Mouse (Mus musculus) embryonic facial prominence, embryonic 15.5 days (tissue): ENCODE data around the gene Ak7. TPM values are rescaled to one million over a fixed set of nuclear protein-coding genes. Genes with fewer than 3 reads are reported as not detected.

Experiments used
- ATAC-seq: fragments of 200-750 bp; cut with Nextera tagmentation; 2 replicates; pipeline ENCODE4 v1.8.0; 2017; ENCODE audit warnings: low read depth, moderate TSS enrichment; ENCODE audit not compliant: insufficient number of reproducible peaks, low FRiP score, low TSS enrichment
- H3K27ac ChIP-seq: fragments of 300-500 bp; sonication (generic); replicated peaks from 2 replicates; pipeline ENCODE4 v1.5.1; 2015; ENCODE audit warnings: mild to moderate bottlenecking, inconsistent platforms
- H3K27me3 ChIP-seq: fragments of 300-500 bp; sonication (generic); 2 replicates; pipeline ENCODE4 v1.6.1; 2015; ENCODE audit warnings: inconsistent platforms
- H3K36me3 ChIP-seq: fragments of 300-500 bp; sonication (generic); 2 replicates; pipeline ENCODE4 v1.6.1; 2015; ENCODE audit warnings: mild to moderate bottlenecking, inconsistent platforms
- H3K4me1 ChIP-seq: fragments of 300-500 bp; sonication (generic); 2 replicates; pipeline ENCODE4 v1.6.1; 2015; ENCODE audit warnings: inconsistent platforms
- H3K4me2 ChIP-seq: fragments of 300-500 bp; sonication (generic); replicated peaks from 2 replicates; pipeline ENCODE4 v1.6.1; 2015; ENCODE audit warnings: mild to moderate bottlenecking, inconsistent platforms
- H3K4me3 ChIP-seq: fragments of 300-500 bp; sonication (generic); replicated peaks from 2 replicates; pipeline ENCODE4 v1.5.1; 2015; ENCODE audit warnings: mild to moderate bottlenecking, inconsistent platforms
- H3K9ac ChIP-seq: fragments of 300-500 bp; sonication (generic); 2 replicates; pipeline ENCODE4 v1.6.1; 2015; ENCODE audit warnings: inconsistent platforms
- H3K9me3 ChIP-seq: fragments of 300-500 bp; sonication (generic); replicated peaks from 2 replicates; pipeline ENCODE4 v1.6.1; 2016; ENCODE audit warnings: inconsistent platforms
- WGBS: fragments of 180-500 bp; shearing (Covaris S2); methylation state at CpG from one replicate; pipeline ENCODE4 v1.1.7; 2015; 5-methylcytosine and 5-hydroxymethylcytosine counted together
- polyA plus RNA-seq: library from polyadenylated mRNA; unstranded; fragments of >200 nt; fragmentation: Nextera tagmentation; extraction: Ambion mirVana; gene quantifications from 2 replicates; pipeline ENCODE4 v1.2.1, GENCODE M21; 2015

Ak7 gene
- polyA plus RNA-seq, 1 experiment from 2014 or later, result 4.7 TPM

DNA sequence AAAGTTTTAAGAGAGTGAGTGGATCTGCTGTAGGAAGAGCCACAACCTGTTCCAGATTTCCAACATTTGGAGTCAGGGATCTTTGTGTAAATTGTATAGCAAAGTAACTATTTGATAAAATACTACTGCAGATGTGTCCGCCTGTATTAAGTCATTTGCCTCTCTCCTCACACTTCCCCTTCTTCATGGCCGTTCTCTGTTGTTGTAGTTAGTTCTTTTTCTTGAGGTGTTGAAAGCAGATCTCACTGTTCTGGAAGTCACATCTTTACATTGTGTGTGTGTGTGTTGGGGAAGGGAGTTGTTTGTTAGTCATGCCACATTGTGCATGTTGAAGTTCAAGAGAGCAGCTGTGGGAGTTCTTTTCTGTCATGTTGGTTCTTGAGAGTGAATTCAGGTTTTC is 89.1 kb downstream of the Ak7 start:
- no peak for ATAC-seq
- H3K4me1 ChIP-seq, result no peaks in the 10 kb centered on the region; the same call in 1 of the 2 replicates
- H3K4me2 ChIP-seq, result no peak overlapping the region
- no peak overlapping the region for H3K4me3 ChIP-seq
- peaks cover 10% of the 10 kb centered on the region; the same call in 1 of the 2 replicates for H3K36me3 ChIP-seq
- no peaks in the 10 kb centered on the region for H3K9me3 ChIP-seq
- no peaks in the 10 kb centered on the region for H3K27me3 ChIP-seq
- H3K27ac ChIP-seq, result no peak overlapping the region
- H3K9ac ChIP-seq, result no peak overlapping the region
- 95% methylated on average over 2 of the region's 2 CpGs for WGBS

DNA sequence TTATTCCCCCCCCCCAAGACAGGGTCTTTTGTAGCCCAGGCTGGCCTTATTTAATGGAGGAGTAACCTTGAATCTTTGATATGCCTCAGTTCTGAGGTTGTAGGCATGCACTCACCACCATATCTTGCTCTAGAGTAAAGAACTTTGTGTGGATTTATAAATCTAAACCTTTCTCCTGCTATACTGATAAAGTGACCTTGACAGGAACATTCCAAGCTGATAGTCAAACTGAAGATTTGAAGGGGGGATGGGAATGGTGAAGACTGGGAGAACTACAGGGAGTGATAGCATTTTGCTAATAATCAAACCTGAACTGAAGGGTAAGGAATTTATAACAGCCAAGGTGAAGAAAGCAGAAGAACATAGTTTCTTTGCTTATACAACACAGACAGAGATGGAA is 92.2 kb downstream of the Ak7 start:
- Histone ChIP-seq H3K36me3 (peaks cover 28% of the 10 kb centered on the region; the same call in 1 of the 2 replicates), H3K4me3 (no peak overlapping the region), H3K27ac (no peak overlapping the region), H3K27me3 (no peaks in the 10 kb centered on the region), H3K9ac (no peak overlapping the region), H3K9me3 (no peaks in the 10 kb centered on the region), H3K4me2 (no peak overlapping the region), H3K4me1 (no peaks in the 10 kb centered on the region; the same call in 1 of the 2 replicates)
- no peak for ATAC-seq

DNA sequence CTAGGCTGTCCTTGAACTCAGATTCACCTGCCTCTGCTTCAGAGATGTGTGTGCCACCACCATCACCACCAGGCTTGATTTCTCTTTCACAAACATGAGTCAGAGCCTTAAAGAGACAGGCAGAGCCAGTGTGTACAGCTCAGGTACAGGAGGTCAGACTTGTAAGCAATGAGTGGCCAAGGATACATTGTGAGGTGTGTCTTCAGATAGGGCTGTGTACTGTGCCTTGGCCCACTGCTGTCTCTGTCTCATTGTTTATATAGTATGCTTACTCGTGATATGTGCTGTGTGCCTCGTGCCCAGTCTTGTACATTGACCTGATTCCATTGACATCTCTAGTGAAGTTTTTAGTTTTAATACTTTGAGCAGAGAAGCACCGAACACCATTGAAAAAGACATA is 100.0 kb downstream of the Ak7 start:
- Histone ChIP-seq H3K4me2 (no peak overlapping the region), H3K27me3 (no peaks in the 10 kb centered on the region), H3K4me3 (no peak overlapping the region), H3K27ac (no peak overlapping the region), H3K4me1 (no peaks in the 10 kb centered on the region), H3K9ac (no peak overlapping the region), H3K36me3 (peaks cover 54% of the 10 kb centered on the region), H3K9me3 (no peaks in the 10 kb centered on the region)
- WGBS, result 91% methylated on average over 3 of the region's 3 CpGs
- no peak for ATAC-seq

DNA sequence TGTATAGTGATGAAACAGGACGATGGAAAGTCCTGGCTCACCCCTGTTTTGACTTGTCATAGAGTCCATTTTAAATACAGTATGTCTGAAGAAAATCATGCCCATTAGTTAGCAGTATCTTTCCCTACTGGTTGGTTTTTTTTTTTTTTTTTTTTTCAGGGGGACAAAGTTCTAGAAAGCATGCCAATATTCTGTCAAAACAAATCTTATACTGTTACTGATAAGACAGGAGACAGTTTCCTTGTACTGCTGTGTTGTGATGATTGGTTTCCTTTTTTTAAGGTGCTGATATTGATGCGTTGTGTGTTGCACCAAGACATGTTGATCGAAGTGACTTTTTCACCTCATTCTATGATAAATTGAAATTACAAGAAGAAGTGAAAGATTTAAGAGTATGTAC is 100.4 kb downstream of the Ak7 start:
- no peak overlapping the region for H3K27ac ChIP-seq
- H3K9me3 ChIP-seq, result no peaks in the 10 kb centered on the region
- H3K36me3 ChIP-seq, result peaks cover 55% of the 10 kb centered on the region
- H3K27me3 ChIP-seq, result no peaks in the 10 kb centered on the region
- no peak overlapping the region for H3K4me3 ChIP-seq
- H3K4me2 ChIP-seq, result no peak overlapping the region
- WGBS, result 98% methylated on average over 3 of the region's 3 CpGs
- H3K4me1 ChIP-seq, result no peaks in the 10 kb centered on the region
- no peak for ATAC-seq
- no peak overlapping the region for H3K9ac ChIP-seq

DNA sequence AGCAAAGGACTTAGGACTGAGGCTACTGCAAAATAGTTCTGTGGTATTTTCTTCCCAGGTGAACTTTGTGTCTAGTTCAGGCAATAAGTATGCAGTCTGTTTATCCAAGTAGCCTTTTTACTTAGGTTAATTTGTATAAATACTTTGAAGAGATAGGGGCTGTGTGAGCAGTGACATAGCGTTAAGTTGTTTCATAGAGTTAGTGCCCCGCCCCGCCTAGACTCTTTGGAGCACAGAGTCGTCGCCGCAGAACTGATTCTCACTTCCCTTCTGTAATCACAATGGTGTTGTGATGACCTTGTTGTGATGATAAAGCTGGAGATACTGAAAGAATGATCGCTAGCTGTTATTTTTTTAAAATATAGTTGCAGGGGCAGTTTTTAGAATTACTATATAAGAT is 101.6 kb downstream of the Ak7 start:
- 93% methylated on average over 7 of the region's 7 CpGs for WGBS
- ATAC-seq, result no peak
- no peaks in the 10 kb centered on the region for H3K4me1 ChIP-seq
- H3K27ac ChIP-seq, result no peak overlapping the region
- H3K9me3 ChIP-seq, result no peaks in the 10 kb centered on the region
- peaks cover 65% of the 10 kb centered on the region for H3K36me3 ChIP-seq
- H3K27me3 ChIP-seq, result no peaks in the 10 kb centered on the region
- no peak overlapping the region for H3K4me2 ChIP-seq
- H3K9ac ChIP-seq, result no peak overlapping the region
- no peak overlapping the region for H3K4me3 ChIP-seq

DNA sequence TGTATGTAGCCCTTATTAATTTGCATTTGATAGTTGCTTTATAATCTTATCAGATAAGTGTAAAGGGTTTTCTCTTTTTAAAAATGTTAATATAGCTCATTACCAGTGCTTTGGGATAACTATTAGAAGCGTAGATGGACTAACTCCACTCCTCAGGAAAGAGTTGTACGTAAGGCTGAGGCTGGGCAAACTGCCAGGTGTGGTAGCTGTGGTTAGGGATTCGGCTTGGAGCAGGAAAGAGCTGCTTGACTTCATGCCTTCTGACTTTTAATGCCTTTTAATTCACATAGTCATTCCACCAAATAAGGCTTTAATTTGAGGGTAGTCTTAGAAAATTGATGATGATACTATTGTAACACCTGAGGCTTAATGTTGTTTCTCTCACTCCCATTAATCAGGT is 103.2 kb downstream of the Ak7 start:
- Histone ChIP-seq H3K9ac (no peak overlapping the region), H3K27me3 (no peaks in the 10 kb centered on the region), H3K27ac (no peak overlapping the region), H3K4me1 (no peaks in the 10 kb centered on the region), H3K36me3 (peaks cover 66% of the 10 kb centered on the region), H3K4me3 (no peak overlapping the region), H3K9me3 (no peaks in the 10 kb centered on the region), H3K4me2 (no peak overlapping the region)
- 38% methylated on average over 3 of the region's 3 CpGs for WGBS
- no peak for ATAC-seq

DNA sequence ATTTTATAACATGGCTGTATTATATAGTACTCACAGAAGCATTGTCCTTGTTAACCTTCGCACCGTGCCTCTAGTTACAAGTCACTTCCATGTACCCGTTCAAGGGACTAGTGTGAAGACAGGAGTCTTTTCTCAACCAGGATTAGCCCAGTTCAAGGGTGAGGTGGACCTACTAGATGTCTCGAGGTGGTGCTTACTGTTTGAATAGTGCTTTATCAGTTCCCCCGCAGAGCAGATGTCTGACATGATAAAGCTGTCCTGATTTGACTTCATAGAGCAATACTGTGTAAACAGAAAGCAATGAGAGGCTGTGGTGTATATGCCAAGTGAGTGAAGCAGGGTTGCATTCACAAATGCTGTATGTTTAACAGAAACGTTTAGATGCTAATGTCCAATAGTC is 104.8 kb downstream of the Ak7 start:
- ATAC-seq, result no peak
- Histone ChIP-seq H3K9ac (no peak overlapping the region), H3K27ac (no peak overlapping the region), H3K4me1 (no peaks in the 10 kb centered on the region), H3K27me3 (no peaks in the 10 kb centered on the region), H3K9me3 (no peaks in the 10 kb centered on the region), H3K4me3 (no peak overlapping the region), H3K4me2 (no peak overlapping the region), H3K36me3 (peaks cover 63% of the 10 kb centered on the region)
- WGBS, result 92% methylated on average over 6 of the region's 6 CpGs

DNA sequence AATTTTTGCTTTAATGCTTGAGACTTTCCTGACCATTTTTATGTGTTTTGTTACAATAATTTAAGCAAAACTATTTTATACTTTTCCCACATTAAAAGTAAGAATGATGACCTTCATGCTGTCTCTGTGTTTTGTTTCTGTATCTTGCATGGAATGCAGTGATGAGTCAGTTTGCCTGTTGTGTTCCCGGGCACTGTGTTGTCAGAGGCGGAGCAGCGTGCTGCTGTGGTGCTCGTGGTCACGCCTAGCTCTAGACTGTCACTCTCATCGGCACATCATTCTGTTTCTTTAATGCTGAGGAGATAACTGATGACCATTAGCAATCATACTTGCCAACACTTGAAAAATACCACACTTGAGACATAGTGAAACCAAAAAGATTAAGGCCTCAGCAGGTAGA is 108.2 kb downstream of the Ak7 start:
- Histone ChIP-seq H3K27ac (no peak overlapping the region), H3K9me3 (no peaks in the 10 kb centered on the region), H3K4me3 (no peak overlapping the region), H3K4me2 (no peak overlapping the region), H3K27me3 (no peaks in the 10 kb centered on the region), H3K9ac (no peak overlapping the region), H3K36me3 (peaks cover 51% of the 10 kb centered on the region), H3K4me1 (no peaks in the 10 kb centered on the region)
- 74% methylated on average over 6 of the region's 6 CpGs for WGBS
- ATAC-seq, result no peak

DNA sequence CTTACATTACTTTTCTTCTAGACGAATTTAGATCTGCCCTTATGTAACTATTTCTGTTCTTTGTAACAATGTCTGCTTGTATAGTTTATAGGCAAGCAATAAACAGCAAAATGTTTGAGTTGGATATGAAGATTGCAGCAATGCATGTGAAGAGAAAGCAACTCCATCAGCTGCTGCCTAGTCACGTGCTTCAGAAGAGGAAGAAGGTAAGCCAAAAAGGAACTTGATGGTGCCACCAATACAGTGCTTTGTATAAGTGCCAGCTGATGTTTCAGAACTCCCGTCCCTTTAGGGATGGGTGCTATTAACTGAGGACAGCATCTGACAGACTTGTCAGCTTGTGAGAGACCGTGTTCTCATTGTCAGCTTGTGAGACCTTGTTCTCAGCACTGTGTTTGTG is 117.7 kb downstream of the Ak7 start:
- 82% methylated on average over 4 of the region's 4 CpGs for WGBS
- no peak overlapping the region for H3K4me2 ChIP-seq
- no peak for ATAC-seq
- no peak overlapping the region for H3K4me3 ChIP-seq
- no peaks in the 10 kb centered on the region for H3K27me3 ChIP-seq
- H3K27ac ChIP-seq, result no peak overlapping the region
- H3K9ac ChIP-seq, result no peak overlapping the region
- H3K9me3 ChIP-seq, result no peaks in the 10 kb centered on the region
- H3K4me1 ChIP-seq, result no peaks in the 10 kb centered on the region
- H3K36me3 ChIP-seq, result peaks cover 81% of the 10 kb centered on the region

DNA sequence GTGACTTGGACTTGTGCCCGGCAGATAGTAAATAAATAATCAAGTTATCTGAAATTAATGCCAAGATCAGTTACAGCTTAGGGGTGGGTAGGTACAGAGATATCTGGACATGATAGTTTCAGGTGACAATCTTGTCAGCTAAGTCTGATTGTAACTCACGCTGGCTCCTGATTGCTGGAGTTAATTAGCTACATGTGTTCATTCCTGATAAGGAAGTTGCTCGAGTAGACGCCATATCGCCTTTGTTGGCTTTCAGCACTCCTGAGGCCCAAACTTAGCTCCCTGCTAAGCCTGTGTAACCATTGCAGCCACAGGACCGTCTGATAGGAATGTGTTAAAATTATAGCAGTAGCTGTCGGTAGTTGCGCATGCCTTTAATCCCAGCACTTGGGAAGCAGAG is 119.0 kb downstream of the Ak7 start:
- Histone ChIP-seq H3K9me3 (no peaks in the 10 kb centered on the region), H3K36me3 (peaks cover 83% of the 10 kb centered on the region), H3K4me1 (no peaks in the 10 kb centered on the region), H3K9ac (no peak overlapping the region), H3K27ac (no peak overlapping the region), H3K4me3 (no peak overlapping the region), H3K4me2 (no peak overlapping the region), H3K27me3 (no peaks in the 10 kb centered on the region)
- 75% methylated on average over 8 of the region's 8 CpGs for WGBS
- ATAC-seq, result no peak

DNA sequence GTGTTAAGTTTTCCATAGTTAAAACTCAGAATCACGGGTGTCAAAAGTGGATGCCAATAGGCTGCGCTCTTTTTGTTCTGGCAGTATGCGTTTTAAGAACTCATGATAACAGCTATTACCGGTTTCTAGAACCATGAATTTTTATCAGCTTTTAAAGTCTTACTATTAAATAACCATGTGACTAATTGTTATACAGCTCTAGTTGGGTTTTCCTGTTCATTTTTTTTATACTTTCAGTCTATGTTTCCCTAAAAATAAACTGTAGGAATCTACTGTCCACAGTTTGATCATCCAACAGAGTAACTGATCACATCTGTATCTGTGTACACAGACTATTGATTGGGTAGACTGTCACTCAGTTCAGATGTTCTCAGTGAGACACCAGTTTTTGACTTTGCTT is 119.5 kb downstream of the Ak7 start:
- Histone ChIP-seq H3K27me3 (no peaks in the 10 kb centered on the region), H3K4me1 (no peaks in the 10 kb centered on the region), H3K9me3 (no peaks in the 10 kb centered on the region), H3K36me3 (peaks cover 81% of the 10 kb centered on the region), H3K4me2 (no peak overlapping the region), H3K4me3 (no peak overlapping the region), H3K27ac (no peak overlapping the region), H3K9ac (no peak overlapping the region)
- ATAC-seq, result no peak
- WGBS, result 91% methylated on average over 4 of the region's 4 CpGs
